Mouse (Mus musculus): Measurements from ENCODE around the gene Fam83e.

The Fam83e gene

GRCm38 (mm10) chr7:45695098-45695497 is 25.9 kb upstream of the Fam83e start:
- TF ChIP-seq GATA4 (IDR thresholded peaks at IDR 0.05; ENCODE audit: insufficient replicate concordance, low read length) = no peak

- no peak for TF ChIP-seq GATA4 (IDR thresholded peaks at IDR 0.05; ENCODE audit: insufficient replicate concordance, low read length)
These were observed 23.1 kb upstream of the Fam83e start for GRCm38 (mm10) chr7:45697894-45698293.

DNA sequence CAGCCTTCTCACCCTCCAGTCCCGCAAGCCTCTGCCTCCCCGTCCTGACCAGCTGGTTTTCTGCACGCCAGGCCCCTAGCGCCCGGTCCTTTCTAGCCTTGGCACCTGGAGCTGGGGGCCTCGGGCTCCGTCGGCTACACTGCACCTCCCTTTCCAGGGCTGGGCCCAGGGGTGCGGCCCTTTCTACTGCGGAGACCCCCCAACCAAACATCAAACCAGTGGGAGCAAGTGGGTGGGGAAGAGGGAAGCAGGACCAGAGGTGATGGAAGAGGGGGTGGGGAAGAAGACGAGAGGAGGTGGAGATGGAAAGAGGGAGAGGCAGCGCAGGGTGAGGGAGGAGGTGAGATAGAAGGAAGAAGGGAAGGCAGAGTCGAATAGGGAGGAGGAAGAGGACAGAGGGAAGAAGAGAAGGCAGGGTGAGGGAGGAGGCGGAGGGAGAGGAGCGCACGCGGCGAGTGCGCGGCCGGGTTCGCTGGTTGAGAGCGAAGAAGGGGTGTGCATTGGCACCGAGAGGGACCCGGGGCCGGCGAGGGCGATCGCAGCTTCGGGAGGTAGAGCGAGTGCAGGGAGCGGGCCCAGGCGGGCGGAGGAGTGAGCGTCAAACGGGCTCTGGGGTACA is 21.4 kb upstream of the Fam83e start, which contains the start of gene Car11:
TSS of gene Car11 (plus strand) at position 321 of the 619 bp plus-strand sequence.
- TF ChIP-seq GATA4 (IDR thresholded peaks at IDR 0.05; ENCODE audit: insufficient replicate concordance, low read length) = no peak

DNA sequence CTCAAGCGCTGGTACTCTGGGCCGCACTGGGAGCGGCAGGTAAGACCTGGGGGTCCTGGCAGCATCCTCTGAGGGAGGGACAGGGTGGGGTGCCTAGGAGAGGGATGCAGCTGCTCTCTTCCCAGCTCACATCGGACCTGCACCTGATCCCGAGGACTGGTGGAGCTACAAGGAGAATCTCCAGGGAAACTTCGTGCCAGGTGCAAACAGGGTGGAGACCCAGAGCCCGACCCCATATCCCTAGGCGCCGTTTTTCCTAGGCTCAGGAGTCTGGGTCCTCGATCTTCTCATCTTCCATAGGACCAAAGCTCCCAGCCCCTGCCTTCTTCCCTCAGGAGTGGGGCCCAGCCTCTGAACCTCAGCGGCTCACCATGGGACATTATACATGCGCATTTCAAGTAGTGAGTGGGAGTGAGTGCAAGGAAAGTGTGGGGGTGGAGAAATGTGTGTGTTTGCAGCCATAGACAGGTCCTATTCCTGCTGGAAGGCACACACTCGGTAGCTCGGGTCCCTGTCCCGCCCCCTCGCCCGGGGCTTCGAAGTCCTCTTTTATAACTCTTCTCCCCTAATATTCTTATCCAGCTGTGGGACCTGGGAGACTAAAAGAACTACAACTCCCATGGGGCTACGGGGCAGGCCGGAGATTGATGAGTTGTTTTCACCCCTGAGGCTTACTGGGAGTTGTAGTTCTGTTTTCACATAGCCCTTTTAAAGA is 20.6 kb upstream of the Fam83e start:
- TF ChIP-seq GATA4 (IDR thresholded peaks at IDR 0.05; ENCODE audit: insufficient replicate concordance, low read length) = no peak

- no peak for TF ChIP-seq GATA4 (IDR thresholded peaks at IDR 0.05; ENCODE audit: insufficient replicate concordance, low read length)
These were observed 19.9 kb upstream of the Fam83e start for GRCm38 (mm10) chr7:45701072-45701471.

GRCm38 (mm10) chr7:45701607-45702006 is 19.4 kb upstream of the Fam83e start:
- TF ChIP-seq GATA4 (IDR thresholded peaks at IDR 0.05; ENCODE audit: insufficient replicate concordance, low read length) = no peak

DNA sequence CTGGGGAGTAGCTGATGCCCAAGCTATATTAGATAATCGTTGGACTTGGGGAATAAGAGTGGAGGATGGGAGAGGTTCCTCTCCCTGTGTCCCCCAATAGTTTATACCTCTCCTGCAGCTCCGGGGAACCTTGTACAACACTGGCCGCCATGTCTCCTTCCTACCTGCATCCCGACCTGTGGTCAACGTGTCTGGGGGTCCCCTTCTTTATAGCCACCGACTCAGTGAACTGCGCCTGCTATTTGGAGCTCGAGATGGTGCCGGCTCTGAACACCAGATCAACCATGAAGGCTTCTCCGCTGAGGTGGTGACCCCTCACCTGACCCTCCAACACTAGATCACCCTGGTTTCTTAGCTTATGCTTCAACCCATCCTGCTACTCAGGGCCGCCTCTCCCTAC is 18.7 kb upstream of the Fam83e start:
- no peak for TF ChIP-seq GATA4 (IDR thresholded peaks at IDR 0.05; ENCODE audit: insufficient replicate concordance, low read length)

DNA sequence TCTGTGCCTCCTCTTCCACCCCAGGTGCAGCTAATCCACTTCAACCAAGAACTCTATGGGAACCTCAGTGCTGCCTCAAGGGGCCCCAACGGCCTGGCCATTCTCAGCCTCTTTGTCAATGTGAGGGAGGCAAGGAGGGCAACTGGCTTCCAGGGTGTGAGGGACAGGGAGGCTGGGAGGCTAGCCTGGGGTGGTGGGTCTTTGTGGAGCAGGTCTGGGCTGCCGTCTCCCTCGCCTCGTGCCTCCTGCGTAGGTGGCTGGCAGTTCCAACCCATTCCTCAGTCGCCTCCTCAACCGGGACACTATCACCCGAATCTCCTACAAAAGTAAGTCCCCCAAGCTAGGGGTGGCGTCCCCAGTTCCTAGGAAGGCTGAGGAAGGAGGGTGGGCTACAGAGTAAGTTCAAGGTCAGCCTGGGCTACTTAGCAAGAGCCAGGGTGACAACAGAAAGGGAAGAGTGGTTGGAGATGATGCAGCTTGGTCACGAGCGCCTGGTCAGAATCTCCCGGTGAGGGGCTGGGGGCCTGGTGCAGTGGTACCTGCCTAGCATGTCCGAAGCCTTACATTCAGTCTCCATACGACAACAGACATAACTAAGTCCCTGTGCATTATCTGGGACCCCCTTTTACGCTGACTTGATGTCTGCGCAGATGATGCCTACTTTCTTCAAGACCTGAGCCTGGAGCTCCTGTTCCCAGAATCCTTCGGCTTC is 18.0 kb upstream of the Fam83e start:
- no peak for TF ChIP-seq GATA4 (IDR thresholded peaks at IDR 0.05; ENCODE audit: insufficient replicate concordance, low read length)

- no peak for TF ChIP-seq GATA4 (IDR thresholded peaks at IDR 0.05; ENCODE audit: insufficient replicate concordance, low read length)
These were observed 17.4 kb upstream of the Fam83e start for GRCm38 (mm10) chr7:45703521-45704033.

- TF ChIP-seq GATA4 (IDR thresholded peaks at IDR 0.05; ENCODE audit: insufficient replicate concordance, low read length) = no peak
These were observed 16.9 kb upstream of the Fam83e start for GRCm38 (mm10) chr7:45704046-45704559.

GRCm38 (mm10) chr7:45704730-45705442 is 16.1 kb upstream of the Fam83e start, which contains the start of gene Dbp:
Dbp (plus strand) TSS chr7:45705088.
- TF ChIP-seq GATA4 (IDR thresholded peaks at IDR 0.05; ENCODE audit: insufficient replicate concordance, low read length) = peak; percentile 5; the same call in 1 of the 2 replicates

GRCm38 (mm10) chr7:45705443-45705864 is 15.6 kb upstream of the Fam83e start:
- no peak for TF ChIP-seq GATA4 (IDR thresholded peaks at IDR 0.05; ENCODE audit: insufficient replicate concordance, low read length)

- TF ChIP-seq GATA4 (IDR thresholded peaks at IDR 0.05; ENCODE audit: insufficient replicate concordance, low read length) = no peak
These were observed 15.1 kb upstream of the Fam83e start for GRCm38 (mm10) chr7:45705873-45706281.

- TF ChIP-seq GATA4 (IDR thresholded peaks at IDR 0.05; ENCODE audit: insufficient replicate concordance, low read length) = no peak
These were observed 14.2 kb upstream of the Fam83e start for GRCm38 (mm10) chr7:45706721-45707241.

Data from liver, adult (tissue).